Mouse (Mus musculus): ENCODE measurements around the gene Tec. TPM values are rescaled to one million over a fixed set of nuclear protein-coding genes. Genes with fewer than 3 reads are reported as not detected.

The Tec gene
- polyA plus RNA-seq, 1 experiment: not detected

DNA sequence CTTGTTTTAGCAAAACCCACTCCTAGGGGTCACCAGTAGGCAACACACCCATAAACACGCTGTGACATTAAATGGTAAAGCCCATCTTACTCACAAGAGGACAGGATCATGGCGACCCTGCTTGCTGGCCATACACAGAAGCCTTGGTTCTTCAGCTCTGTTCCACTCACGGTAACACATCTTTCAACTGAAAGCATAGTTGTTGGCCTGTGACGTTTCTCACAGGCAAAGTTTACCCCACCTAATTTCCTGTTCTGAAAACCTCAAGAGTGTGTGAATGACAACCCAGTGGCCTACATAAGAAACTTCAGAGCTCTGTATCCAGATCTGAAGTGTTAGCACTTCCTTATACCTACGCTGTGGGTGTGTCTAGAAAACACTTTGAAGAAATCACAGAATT is 115.7 kb downstream of the Tec start, which contains the start of gene Txk:
Gene Txk (minus strand): TSS at position 193 of the 400 bp plus-strand sequence.
- no peak within 1 kb of the TSS for H3K27ac ChIP-seq (ENCODE audit: insufficient read depth, low read depth, low read length)
- TF ChIP-seq CTCF (IDR thresholded peaks at IDR 0.05; ENCODE audit: insufficient read depth, low read depth, low read length) (no peak), POLR2A (IDR thresholded peaks at IDR 0.05; ENCODE audit: insufficient read depth, low read depth, low read length) (no peak)
- 92% methylated on average over 5 of the region's 5 CpGs for WGBS
- H3K4me3 ChIP-seq (ENCODE audit: insufficient read depth, low read depth, low read length): no peak within 1 kb of the TSS
- H3K4me1 ChIP-seq (ENCODE audit: control insufficient read depth, insufficient read depth, low read length): peaks cover 2% of the 10 kb centered on the region; the same call in 1 of the 2 replicates

GRCm38 (mm10) chr5:72751056-72751758 is 117.1 kb downstream of the Tec start:
- TF ChIP-seq CTCF (IDR thresholded peaks at IDR 0.05; ENCODE audit: insufficient read depth, low read depth, low read length) (no peak), POLR2A (IDR thresholded peaks at IDR 0.05; ENCODE audit: insufficient read depth, low read depth, low read length) (no peak)
- no peak overlapping the region for H3K27ac ChIP-seq (ENCODE audit: insufficient read depth, low read depth, low read length)
- no peak overlapping the region for H3K4me3 ChIP-seq (ENCODE audit: insufficient read depth, low read depth, low read length)
- no peaks in the 10 kb centered on the region for H3K4me1 ChIP-seq (ENCODE audit: control insufficient read depth, insufficient read depth, low read length)
- WGBS: 80% methylated on average over 7 of the region's 7 CpGs

DNA sequence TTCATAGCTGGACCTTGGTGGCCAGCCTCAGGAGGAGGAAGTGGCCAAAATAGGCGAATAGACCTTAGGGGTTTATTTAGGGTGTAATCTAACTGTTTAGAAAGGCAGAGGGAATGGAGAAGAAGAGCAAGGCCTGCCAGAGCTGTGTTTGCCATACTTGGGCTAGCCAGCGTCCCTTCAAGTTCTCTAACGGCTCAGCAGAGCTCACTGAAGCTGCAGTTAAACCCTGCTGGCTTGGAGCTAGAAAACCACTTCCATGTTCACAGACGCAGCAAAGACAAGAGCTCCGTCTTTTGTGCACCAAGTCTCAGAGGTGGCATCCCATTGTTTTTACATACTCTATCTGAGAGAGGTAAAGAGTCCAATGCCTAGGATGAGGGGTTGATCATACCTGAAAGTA is 118.1 kb downstream of the Tec start:
- Histone ChIP-seq H3K27ac (ENCODE audit: insufficient read depth, low read depth, low read length) (no peak overlapping the region), H3K4me3 (ENCODE audit: insufficient read depth, low read depth, low read length) (no peak overlapping the region), H3K4me1 (ENCODE audit: control insufficient read depth, insufficient read depth, low read length) (no peaks in the 10 kb centered on the region)
- WGBS: 81% methylated on average over 5 of the region's 5 CpGs
- TF ChIP-seq CTCF (IDR thresholded peaks at IDR 0.05; ENCODE audit: insufficient read depth, low read depth, low read length) (no peak), POLR2A (IDR thresholded peaks at IDR 0.05; ENCODE audit: insufficient read depth, low read depth, low read length) (no peak)

GRCm38 (mm10) chr5:72748659-72749265 is 119.5 kb downstream of the Tec start:
- Histone ChIP-seq H3K27ac (ENCODE audit: insufficient read depth, low read depth, low read length) (no peak overlapping the region), H3K4me1 (ENCODE audit: control insufficient read depth, insufficient read depth, low read length) (no peaks in the 10 kb centered on the region), H3K4me3 (ENCODE audit: insufficient read depth, low read depth, low read length) (no peak overlapping the region)
- no peak for TF ChIP-seq POLR2A (IDR thresholded peaks at IDR 0.05; ENCODE audit: insufficient read depth, low read depth, low read length)
- 83% methylated on average over 7 of the region's 7 CpGs for WGBS

GRCm38 (mm10) chr5:72747384-72747783 is 120.9 kb downstream of the Tec start:
- no peak overlapping the region for H3K4me3 ChIP-seq (ENCODE audit: insufficient read depth, low read depth, low read length)
- H3K4me1 ChIP-seq (ENCODE audit: control insufficient read depth, insufficient read depth, low read length): no peaks in the 10 kb centered on the region
- H3K27ac ChIP-seq (ENCODE audit: insufficient read depth, low read depth, low read length): peak overlapping the region; percentile 45
- TF ChIP-seq CTCF (IDR thresholded peaks at IDR 0.05; ENCODE audit: insufficient read depth, low read depth, low read length) (no peak), POLR2A (IDR thresholded peaks at IDR 0.05; ENCODE audit: insufficient read depth, low read depth, low read length) (no peak)
- 30% methylated on average over 4 of the region's 4 CpGs for WGBS

GRCm38 (mm10) chr5:72746461-72746860 is 121.8 kb downstream of the Tec start:
- no peak for TF ChIP-seq POLR2A (IDR thresholded peaks at IDR 0.05; ENCODE audit: insufficient read depth, low read depth, low read length)
- no peak for TF ChIP-seq CTCF (IDR thresholded peaks at IDR 0.05; ENCODE audit: insufficient read depth, low read depth, low read length)
- H3K4me1 ChIP-seq (ENCODE audit: control insufficient read depth, insufficient read depth, low read length): no peaks in the 10 kb centered on the region
- 77% methylated on average over 4 of the region's 4 CpGs for whole genome bisulfite sequencing
- H3K4me3 ChIP-seq (ENCODE audit: insufficient read depth, low read depth, low read length): no peak overlapping the region
- no peak overlapping the region for H3K27ac ChIP-seq (ENCODE audit: insufficient read depth, low read depth, low read length)

GRCm38 (mm10) chr5:72743103-72743502 is 125.2 kb downstream of the Tec start:
- Histone ChIP-seq H3K27ac (ENCODE audit: insufficient read depth, low read depth, low read length) (no peak overlapping the region), H3K4me1 (ENCODE audit: control insufficient read depth, insufficient read depth, low read length) (no peaks in the 10 kb centered on the region), H3K4me3 (ENCODE audit: insufficient read depth, low read depth, low read length) (no peak overlapping the region)
- WGBS: 94% methylated on average over 6 of the region's 6 CpGs
- TF ChIP-seq CTCF (IDR thresholded peaks at IDR 0.05; ENCODE audit: insufficient read depth, low read depth, low read length): no peak
- no peak for TF ChIP-seq POLR2A (IDR thresholded peaks at IDR 0.05; ENCODE audit: insufficient read depth, low read depth, low read length)

- no peak overlapping the region for H3K27ac ChIP-seq (ENCODE audit: insufficient read depth, low read depth, low read length)
- no peak overlapping the region for H3K4me3 ChIP-seq (ENCODE audit: insufficient read depth, low read depth, low read length)
- TF ChIP-seq CTCF (IDR thresholded peaks at IDR 0.05; ENCODE audit: insufficient read depth, low read depth, low read length): no peak
- no peak for TF ChIP-seq POLR2A (IDR thresholded peaks at IDR 0.05; ENCODE audit: insufficient read depth, low read depth, low read length)
- WGBS: 79% methylated on average over 7 of the region's 7 CpGs
- H3K4me1 ChIP-seq (ENCODE audit: control insufficient read depth, insufficient read depth, low read length): no peaks in the 10 kb centered on the region
Observed at GRCm38 (mm10) chr5:72736868-72737267, 131.4 kb downstream of the Tec start.

- 66% methylated on average over 8 of the region's 8 CpGs for WGBS
- no peak overlapping the region for H3K27ac ChIP-seq (ENCODE audit: insufficient read depth, low read depth, low read length)
- no peak overlapping the region for H3K4me3 ChIP-seq (ENCODE audit: insufficient read depth, low read depth, low read length)
- H3K4me1 ChIP-seq (ENCODE audit: control insufficient read depth, insufficient read depth, low read length): no peaks in the 10 kb centered on the region
- no peak for TF ChIP-seq POLR2A (IDR thresholded peaks at IDR 0.05; ENCODE audit: insufficient read depth, low read depth, low read length)
- TF ChIP-seq CTCF (IDR thresholded peaks at IDR 0.05; ENCODE audit: insufficient read depth, low read depth, low read length): no peak
Observed at GRCm38 (mm10) chr5:72736437-72736836, 131.8 kb downstream of the Tec start.

All from olfactory bulb, adult 2 months (tissue).